18 mouse cellular contexts compared by ENCODE assay signal in genomic region chr11:65049090-65049489, GRCm38 (mm10).
DNase-seq lines count a peak whose midpoint lies in the region; ATAC-seq lines count a peak whose summit lies in the region.
"Had no signal": no experiment of that assay in that cellular context is flagged by ENCODE, and none has a peak within 500 bp of the region (broad histone marks: within the 10 kb centered on the region; RNA-seq: fewer than 3 reads in every experiment).

No protein-coding gene starts in this region.

- no peak overlapping the region for H3K4me3 ChIP-seq in heart, embryonic 15.5 days
- H3K4me3 ChIP-seq: forebrain, embryonic 13.5 days; heart, embryonic 12.5 days; hindbrain, embryonic 15.5 days had no signal

- no peak overlapping the region for H3K4me2 ChIP-seq in heart, embryonic 15.5 days
- H3K4me2 ChIP-seq: forebrain, embryonic 13.5 days; heart, embryonic 12.5 days; hindbrain, embryonic 15.5 days had no signal

- 0 out of 2 replicates have a peak, but pooled peaks have one; percentile 43 for ATAC-seq in heart, embryonic 15.5 days (replicated peaks; ENCODE audit: insufficient number of reproducible peaks, insufficient read depth, low FRiP score, low read depth)
- ATAC-seq: forebrain, embryonic 13.5 days; midbrain, embryonic 16.5 days had no signal

- no peaks in the 10 kb centered on the region for H3K27me3 ChIP-seq in heart, embryonic 15.5 days
- H3K27me3 ChIP-seq: CH12.LX; forebrain, embryonic 13.5 days; heart, embryonic 12.5 days; hindbrain, embryonic 15.5 days had no signal

- intact Hi-C loops in left cerebral cortex, postnatal 4 days (cut with DNase I) = no loop called here

- DNase-seq in heart, adult 8-10 months (ENCODE audit: low spot score) = no peak
- DNase-seq in right cerebral cortex, adult 2 months (ENCODE audit: low spot score in 2 of 2) = peak; percentile 56 to 65
- no peak for DNase-seq in right cerebral cortex, postnatal 4 days
- peak; percentile 87 to 90 for DNase-seq in cerebellum, postnatal 14 days
- DNase-seq in left cerebral cortex, postnatal 4 days = peak; percentile 43
- no peak for DNase-seq in thymus, postnatal 25 days
- no peak for DNase-seq in urinary bladder, adult 2 months (ENCODE audit: low spot score)
- DNase-seq: adrenal gland, adult 8-10 months; heart, postnatal 36 days; kidney, adult 11 months; kidney, postnatal 10 days had no signal

- H3K36me3 ChIP-seq in heart, embryonic 15.5 days = no peaks in the 10 kb centered on the region; the same call in 1 of the 2 replicates
- H3K36me3 ChIP-seq: hindbrain, embryonic 15.5 days had no signal

- no peaks in the 10 kb centered on the region for H3K9me3 ChIP-seq in heart, embryonic 15.5 days (replicated peaks)
- H3K9me3 ChIP-seq: forebrain, embryonic 13.5 days; heart, embryonic 12.5 days; hindbrain, embryonic 15.5 days had no signal

- no peak overlapping the region for H3K27ac ChIP-seq in heart, embryonic 15.5 days
- H3K27ac ChIP-seq: forebrain, embryonic 13.5 days; hindbrain, embryonic 15.5 days; liver, embryonic 14.5 days had no signal

- WGBS in heart, embryonic 15.5 days = 69% methylated on average over 7 of the region's 7 CpGs

- no peaks in the 10 kb centered on the region for H3K4me1 ChIP-seq in heart, embryonic 15.5 days (replicated peaks)
- H3K4me1 ChIP-seq: forebrain, embryonic 13.5 days; heart, embryonic 12.5 days; hindbrain, embryonic 15.5 days had no signal

- no peak overlapping the region for H3K9ac ChIP-seq in heart, embryonic 15.5 days
- H3K9ac ChIP-seq: forebrain, embryonic 13.5 days; heart, embryonic 12.5 days; hindbrain, embryonic 15.5 days; liver, embryonic 14.5 days had no signal

Comparison
In these comparisons a context has a peak if more than half of its experiments do, and no peak if none do; other contexts are left out.
1. DNase-seq: peak in right cerebral cortex, adult 2 months (2 of 2), cerebellum, postnatal 14 days (2 of 2) and left cerebral cortex, postnatal 4 days (single experiment); none in heart, adult 8-10 months (single experiment), right cerebral cortex, postnatal 4 days (single experiment), thymus, postnatal 25 days (single experiment) and urinary bladder, adult 2 months (single experiment).